Mouse (Mus musculus): ENCODE results near the gene Atrip. TPM values are rescaled to one million over a fixed set of nuclear protein-coding genes. Genes with fewer than 3 reads are reported as not detected.
A peak's percentile ranks its signal among the peaks of the same experiment; 100 is the strongest.

The Atrip gene
- polyA plus RNA-seq, 1 experiment, result 38.0 TPM

GRCm38 (mm10) chr9:109104083-109104482 lies 30.2 kb upstream of the Atrip start:
- no peak for DNase-seq
- TF ChIP-seq CTCF (IDR thresholded peaks at IDR 0.05; ENCODE audit: borderline replicate concordance, insufficient read depth, low read depth, low read length), result no peak
- Histone ChIP-seq H3K4me1 (ENCODE audit: control insufficient read depth, insufficient read depth, low read length) (no peaks in the 10 kb centered on the region), H3K27me3 (ENCODE audit: control insufficient read depth, insufficient read depth, low read length) (no peaks in the 10 kb centered on the region), H3K4me3 (replicated peaks; ENCODE audit: insufficient read depth, low read depth, low read length) (no peak overlapping the region), H3K27ac (ENCODE audit: insufficient read depth, low read length) (no peak overlapping the region)
- WGBS, result 86% methylated on average over 9 of the region's 9 CpGs

GRCm38 (mm10) chr9:109103250-109103649 lies 29.3 kb upstream of the Atrip start:
- no peak for DNase-seq
- no peaks in the 10 kb centered on the region for H3K4me1 ChIP-seq (ENCODE audit: control insufficient read depth, insufficient read depth, low read length)
- H3K4me3 ChIP-seq (replicated peaks; ENCODE audit: insufficient read depth, low read depth, low read length), result no peak overlapping the region
- 40% methylated on average over 7 of the region's 7 CpGs for WGBS
- no peak overlapping the region for H3K27ac ChIP-seq (ENCODE audit: insufficient read depth, low read length)
- no peaks in the 10 kb centered on the region for H3K27me3 ChIP-seq (ENCODE audit: control insufficient read depth, insufficient read depth, low read length)
- TF ChIP-seq POLR2A (IDR thresholded peaks at IDR 0.05; ENCODE audit: borderline replicate concordance, insufficient read depth, low read length) (no peak), CTCF (IDR thresholded peaks at IDR 0.05; ENCODE audit: borderline replicate concordance, insufficient read depth, low read depth, low read length) (no peak)

- 81% methylated on average over 3 of the region's 3 CpGs for WGBS
- H3K4me3 ChIP-seq (replicated peaks; ENCODE audit: insufficient read depth, low read depth, low read length), result no peak overlapping the region
- no peaks in the 10 kb centered on the region for H3K4me1 ChIP-seq (ENCODE audit: control insufficient read depth, insufficient read depth, low read length)
- TF ChIP-seq POLR2A (IDR thresholded peaks at IDR 0.05; ENCODE audit: borderline replicate concordance, insufficient read depth, low read length) (no peak), CTCF (IDR thresholded peaks at IDR 0.05; ENCODE audit: borderline replicate concordance, insufficient read depth, low read depth, low read length) (no peak)
- DNase-seq, result no peak
- H3K27ac ChIP-seq (ENCODE audit: insufficient read depth, low read length), result no peak overlapping the region
- no peaks in the 10 kb centered on the region for H3K27me3 ChIP-seq (ENCODE audit: control insufficient read depth, insufficient read depth, low read length)
Observed at GRCm38 (mm10) chr9:109102541-109102940, 28.6 kb upstream of the Atrip start.

DNA sequence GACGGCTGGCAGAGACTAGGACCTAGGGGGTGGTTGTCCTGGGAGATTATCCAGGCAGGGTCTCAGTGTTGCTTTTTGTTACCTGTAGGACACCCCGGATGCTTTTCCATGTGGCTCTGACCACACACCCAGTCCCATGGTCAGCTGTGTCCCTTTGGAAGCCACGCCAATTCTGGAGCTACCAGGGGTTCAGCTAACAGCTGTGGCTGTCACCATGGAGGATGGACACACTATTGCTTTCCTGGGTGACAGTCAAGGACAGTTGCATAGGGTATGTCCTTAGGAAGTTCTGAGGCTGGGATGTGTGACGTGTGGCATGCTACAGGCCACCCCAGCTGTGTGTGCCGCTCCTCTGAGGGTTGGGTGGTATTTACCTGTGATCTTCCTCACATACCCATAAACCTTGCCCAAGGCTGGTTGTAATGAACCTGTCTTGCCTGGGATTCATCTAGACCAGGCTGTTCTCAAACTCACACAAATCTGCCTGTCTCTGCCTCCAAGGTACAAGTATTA lies 28.1 kb upstream of the Atrip start:
- TF ChIP-seq POLR2A (IDR thresholded peaks at IDR 0.05; ENCODE audit: borderline replicate concordance, insufficient read depth, low read length) (no peak), CTCF (IDR thresholded peaks at IDR 0.05; ENCODE audit: borderline replicate concordance, insufficient read depth, low read depth, low read length) (no peak)
- WGBS, result 79% methylated on average over 5 of the region's 5 CpGs
- Histone ChIP-seq H3K27me3 (ENCODE audit: control insufficient read depth, insufficient read depth, low read length) (no peaks in the 10 kb centered on the region), H3K4me1 (ENCODE audit: control insufficient read depth, insufficient read depth, low read length) (no peaks in the 10 kb centered on the region), H3K27ac (ENCODE audit: insufficient read depth, low read length) (no peak overlapping the region), H3K4me3 (replicated peaks; ENCODE audit: insufficient read depth, low read depth, low read length) (no peak overlapping the region)
- DNase-seq, result no peak

- Histone ChIP-seq H3K27me3 (ENCODE audit: control insufficient read depth, insufficient read depth, low read length) (no peaks in the 10 kb centered on the region), H3K4me1 (ENCODE audit: control insufficient read depth, insufficient read depth, low read length) (no peaks in the 10 kb centered on the region), H3K27ac (ENCODE audit: insufficient read depth, low read length) (no peak overlapping the region), H3K4me3 (replicated peaks; ENCODE audit: insufficient read depth, low read depth, low read length) (no peak overlapping the region)
- 88% methylated on average over 20 of the region's 20 CpGs for WGBS
- no peak for DNase-seq
- no peak for TF ChIP-seq POLR2A (IDR thresholded peaks at IDR 0.05; ENCODE audit: borderline replicate concordance, insufficient read depth, low read length)
- TF ChIP-seq CTCF (IDR thresholded peaks at IDR 0.05; ENCODE audit: borderline replicate concordance, insufficient read depth, low read depth, low read length), result no peak
Observed at GRCm38 (mm10) chr9:109100307-109100928, 26.5 kb upstream of the Atrip start.

DNA sequence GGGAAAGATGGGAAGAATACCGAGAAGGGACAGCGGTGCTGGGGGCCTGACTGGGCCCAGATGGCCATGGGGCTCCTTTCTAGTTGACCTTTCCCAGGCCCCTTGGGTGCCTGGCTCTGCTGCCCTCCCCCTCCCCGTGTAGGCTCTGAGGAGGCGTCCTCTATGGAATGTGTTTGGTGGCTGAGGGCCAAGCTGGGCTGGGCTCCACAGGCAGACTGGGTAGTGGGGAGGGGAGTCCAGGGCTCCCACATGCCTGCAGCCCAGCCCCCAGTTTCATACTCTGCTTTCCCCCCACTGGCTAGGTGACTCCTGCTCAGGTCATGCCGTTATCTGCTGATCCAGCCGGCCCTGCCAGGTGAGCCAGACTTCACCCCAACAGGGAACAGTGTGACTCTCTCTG lies 25.0 kb upstream of the Atrip start:
- DNase-seq, result peak in 1 of 2 experiments; percentile 29
- TF ChIP-seq POLR2A (IDR thresholded peaks at IDR 0.05; ENCODE audit: borderline replicate concordance, insufficient read depth, low read length) (no peak), CTCF (IDR thresholded peaks at IDR 0.05; ENCODE audit: borderline replicate concordance, insufficient read depth, low read depth, low read length) (no peak)
- H3K27me3 ChIP-seq (ENCODE audit: control insufficient read depth, insufficient read depth, low read length), result no peaks in the 10 kb centered on the region
- WGBS, result 18% methylated on average over 6 of the region's 6 CpGs
- H3K4me3 ChIP-seq (replicated peaks; ENCODE audit: insufficient read depth, low read depth, low read length), result no peak overlapping the region
- no peaks in the 10 kb centered on the region for H3K4me1 ChIP-seq (ENCODE audit: control insufficient read depth, insufficient read depth, low read length)
- H3K27ac ChIP-seq (ENCODE audit: insufficient read depth, low read length), result no peak overlapping the region

GRCm38 (mm10) chr9:109098366-109098765 lies 24.4 kb upstream of the Atrip start:
- TF ChIP-seq CTCF (IDR thresholded peaks at IDR 0.05; ENCODE audit: borderline replicate concordance, insufficient read depth, low read depth, low read length), result no peak
- TF ChIP-seq POLR2A (IDR thresholded peaks at IDR 0.05; ENCODE audit: borderline replicate concordance, insufficient read depth, low read length), result no peak
- no peaks in the 10 kb centered on the region for H3K4me1 ChIP-seq (ENCODE audit: control insufficient read depth, insufficient read depth, low read length)
- WGBS, result 83% methylated on average over 8 of the region's 8 CpGs
- DNase-seq, result no peak
- H3K4me3 ChIP-seq (replicated peaks; ENCODE audit: insufficient read depth, low read depth, low read length), result peak overlapping the region; percentile 15
- H3K27me3 ChIP-seq (ENCODE audit: control insufficient read depth, insufficient read depth, low read length), result no peaks in the 10 kb centered on the region
- H3K27ac ChIP-seq (ENCODE audit: insufficient read depth, low read length), result no peak overlapping the region

GRCm38 (mm10) chr9:109097831-109098230 lies 23.9 kb upstream of the Atrip start:
- no peak overlapping the region for H3K4me3 ChIP-seq (replicated peaks; ENCODE audit: insufficient read depth, low read depth, low read length)
- 24% methylated on average over 5 of the region's 5 CpGs for WGBS

More at GRCm38 (mm10) chr9:109097831-109098230, 23.9 kb upstream of the Atrip start:
- no peaks in the 10 kb centered on the region for H3K4me1 ChIP-seq (ENCODE audit: control insufficient read depth, insufficient read depth, low read length)
- peak overlapping the region; percentile 24; the same call in 1 of the 2 replicates for H3K27ac ChIP-seq (ENCODE audit: insufficient read depth, low read length)
- no peak for TF ChIP-seq POLR2A (IDR thresholded peaks at IDR 0.05; ENCODE audit: borderline replicate concordance, insufficient read depth, low read length)
- no peak for TF ChIP-seq CTCF (IDR thresholded peaks at IDR 0.05; ENCODE audit: borderline replicate concordance, insufficient read depth, low read depth, low read length)
- no peaks in the 10 kb centered on the region for H3K27me3 ChIP-seq (ENCODE audit: control insufficient read depth, insufficient read depth, low read length)
- peak; percentile 46 to 71 for DNase-seq

All from cerebellum, adult 2 months (tissue).